Mouse (Mus musculus) spleen, adult 2 months (tissue): ENCODE results near the gene Ackr4.

Source experiments
- CTCF ChIP-seq: fragments of 200-500 bp; IDR thresholded peaks from 2 replicates; pipeline ENCODE4 v1.5.1; 2011; ENCODE audit warnings: mild to moderate bottlenecking, inconsistent platforms; ENCODE audit not compliant: insufficient read depth, insufficient read length, insufficient replicate concordance; ENCODE audit errors: extremely low read depth
- POLR2A ChIP-seq: fragments of 200-500 bp; IDR thresholded peaks from 2 replicates; pipeline ENCODE4 v1.6.1; 2011; ENCODE audit warnings: low read depth, low read length, inconsistent platforms

DNA sequence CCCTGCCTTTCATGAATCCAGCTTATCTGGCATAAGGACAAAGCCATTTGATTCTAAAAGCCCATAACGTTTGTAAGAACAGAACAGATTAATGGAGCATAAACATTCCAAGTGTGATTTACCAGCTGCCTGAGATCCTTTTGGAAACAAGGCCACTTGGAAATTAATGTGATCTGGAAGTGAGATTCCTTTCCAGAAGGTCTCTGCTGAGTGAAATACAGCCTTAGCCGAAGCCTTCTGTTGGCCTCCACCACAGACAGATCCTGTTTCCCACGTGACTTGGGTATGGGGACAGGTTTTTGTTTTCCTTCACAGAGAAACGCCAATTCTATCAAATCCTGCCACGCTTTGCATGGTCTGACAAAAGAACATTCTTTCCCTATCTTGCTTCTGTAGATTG, 3.1 kb downstream of the Ackr4 start:
- TF ChIP-seq POLR2A: no peak
- TF ChIP-seq CTCF: no peak
